Mouse (Mus musculus) spleen, adult 2 months (tissue): Measurements from ENCODE around the gene Btnl6. TPM values are rescaled to one million over a fixed set of nuclear protein-coding genes. Genes with fewer than 3 reads are reported as not detected.

Experiments used
- DNase-seq, 2 experiments: peaks; one replicate each; pipeline versions ENCODE4 v3.0.0 to v3.0.0-alpha.2; 2012 to 2021; ENCODE audit warnings: low spot score in 2 of 2, low read depth in 1 of 2
- H3K27ac ChIP-seq: fragments of 200-500 bp; 2 replicates; pipeline ENCODE4 v1.5.1; 2012; ENCODE audit warnings: low read length, inconsistent platforms; ENCODE audit not compliant: insufficient read depth
- H3K27me3 ChIP-seq: fragments of 200-500 bp; 2 replicates; pipeline ENCODE4 v1.6.1; 2012; ENCODE audit warnings: mild to moderate bottlenecking, moderate library complexity, low read length, inconsistent platforms; ENCODE audit not compliant: control insufficient read depth, insufficient read depth
- H3K36me3 ChIP-seq: fragments of 200-500 bp; 2 replicates; pipeline ENCODE4 v1.6.1; 2012; ENCODE audit warnings: mild to moderate bottlenecking, low read length, inconsistent platforms; ENCODE audit not compliant: control insufficient read depth, insufficient read depth
- H3K4me1 ChIP-seq: fragments of 200-500 bp; 2 replicates; pipeline ENCODE4 v1.6.1; 2011; ENCODE audit warnings: inconsistent platforms; ENCODE audit not compliant: control insufficient read depth, insufficient read depth, insufficient read length
- H3K4me3 ChIP-seq: fragments of 200-500 bp; 2 replicates; pipeline ENCODE4 v1.5.1; 2011; ENCODE audit warnings: mild to moderate bottlenecking, inconsistent platforms; ENCODE audit not compliant: insufficient read depth, insufficient read length; ENCODE audit errors: extremely low read depth
- CTCF ChIP-seq: fragments of 200-500 bp; IDR thresholded peaks from 2 replicates; pipeline ENCODE4 v1.5.1; 2011; ENCODE audit warnings: mild to moderate bottlenecking, inconsistent platforms; ENCODE audit not compliant: insufficient read depth, insufficient read length, insufficient replicate concordance; ENCODE audit errors: extremely low read depth
- POLR2A ChIP-seq: fragments of 200-500 bp; IDR thresholded peaks from 2 replicates; pipeline ENCODE4 v1.6.1; 2011; ENCODE audit warnings: low read depth, low read length, inconsistent platforms
- WGBS: fragments of 180-500 bp; shearing (Covaris S2); methylation state at CpG from one replicate; pipeline ENCODE4 v1.1.7; 2018; 5-methylcytosine and 5-hydroxymethylcytosine counted together
- polyA plus RNA-seq: library from polyadenylated mRNA; depleted of rRNA; stranded (reverse); fragments of >200 nt; gene quantifications from 2 replicates; pipeline ENCODE4 v1.2.3, GENCODE M21; 2012

The Btnl6 gene
- polyA plus RNA-seq, 1 experiment = 0.68 TPM

GRCm38 (mm10) chr17:34559895-34560294 is 42.7 kb upstream of the Btnl6 start:
- no peak overlapping the region for H3K27ac ChIP-seq
- WGBS = 53% methylated on average over 15 of the region's 15 CpGs
- no peak for TF ChIP-seq CTCF
- TF ChIP-seq POLR2A = no peak
- H3K4me3 ChIP-seq = no peak overlapping the region
- H3K4me1 ChIP-seq = peaks cover 2% of the 10 kb centered on the region; the same call in 1 of the 2 replicates
- no peaks in the 10 kb centered on the region for H3K36me3 ChIP-seq
- H3K27me3 ChIP-seq = no peaks in the 10 kb centered on the region
- DNase-seq = peak; percentile 24 to 26

- H3K27me3 ChIP-seq = no peaks in the 10 kb centered on the region
- peaks cover 2% of the 10 kb centered on the region; the same call in 1 of the 2 replicates for H3K4me1 ChIP-seq
- no peak for DNase-seq
- no peak for TF ChIP-seq POLR2A
- TF ChIP-seq CTCF = no peak
- no peak overlapping the region for H3K4me3 ChIP-seq
- WGBS = 86% methylated on average over 7 of the region's 7 CpGs
- H3K36me3 ChIP-seq = no peaks in the 10 kb centered on the region
- H3K27ac ChIP-seq = no peak overlapping the region
Measured at GRCm38 (mm10) chr17:34559116-34559515, 42.0 kb upstream of the Btnl6 start.

- Histone ChIP-seq H3K4me3 (no peak overlapping the region), H3K27ac (no peak overlapping the region), H3K27me3 (no peaks in the 10 kb centered on the region), H3K4me1 (peaks cover 2% of the 10 kb centered on the region; the same call in 1 of the 2 replicates), H3K36me3 (no peaks in the 10 kb centered on the region)
- DNase-seq = no peak
- WGBS = 87% methylated on average over 11 of the region's 11 CpGs
- TF ChIP-seq CTCF (no peak), POLR2A (no peak)
Measured at GRCm38 (mm10) chr17:34557411-34557810, 40.3 kb upstream of the Btnl6 start.

- DNase-seq = no peak
- no peak overlapping the region for H3K27ac ChIP-seq
- H3K4me1 ChIP-seq = peaks cover under 1% of the 10 kb centered on the region; the same call in 1 of the 2 replicates
- no peaks in the 10 kb centered on the region for H3K27me3 ChIP-seq
- TF ChIP-seq POLR2A = no peak
- no peak for TF ChIP-seq CTCF
- 73% methylated on average over 8 of the region's 8 CpGs for WGBS
- no peak overlapping the region for H3K4me3 ChIP-seq
- H3K36me3 ChIP-seq = no peaks in the 10 kb centered on the region
Measured at GRCm38 (mm10) chr17:34556406-34556805, 39.3 kb upstream of the Btnl6 start.

GRCm38 (mm10) chr17:34555483-34555882 is 38.3 kb upstream of the Btnl6 start:
- H3K36me3 ChIP-seq = no peaks in the 10 kb centered on the region
- H3K27me3 ChIP-seq = no peaks in the 10 kb centered on the region
- peak; percentile 53 to 78 for DNase-seq
- H3K4me1 ChIP-seq = no peaks in the 10 kb centered on the region
- no peak overlapping the region for H3K4me3 ChIP-seq
- 12% methylated on average over 5 of the region's 5 CpGs for WGBS
- H3K27ac ChIP-seq = no peak overlapping the region
- TF ChIP-seq POLR2A = no peak
- TF ChIP-seq CTCF = peak; percentile 83; the same call in 1 of the 2 replicates

GRCm38 (mm10) chr17:34549843-34550242 is 32.7 kb upstream of the Btnl6 start:
- no peak for TF ChIP-seq POLR2A
- no peak for TF ChIP-seq CTCF
- H3K4me1 ChIP-seq = no peaks in the 10 kb centered on the region
- no peak overlapping the region for H3K4me3 ChIP-seq
- 78% methylated on average over 2 of the region's 2 CpGs for WGBS
- no peaks in the 10 kb centered on the region for H3K27me3 ChIP-seq
- no peak for DNase-seq
- H3K36me3 ChIP-seq = no peaks in the 10 kb centered on the region
- H3K27ac ChIP-seq = no peak overlapping the region

- TF ChIP-seq CTCF = no peak
- TF ChIP-seq POLR2A = no peak
- H3K4me3 ChIP-seq = no peak overlapping the region
- H3K4me1 ChIP-seq = no peaks in the 10 kb centered on the region
- 74% methylated on average over 3 of the region's 3 CpGs for WGBS
- no peaks in the 10 kb centered on the region for H3K27me3 ChIP-seq
- no peak overlapping the region for H3K27ac ChIP-seq
- DNase-seq = no peak
- H3K36me3 ChIP-seq = no peaks in the 10 kb centered on the region
Measured at GRCm38 (mm10) chr17:34549156-34549555, 32.0 kb upstream of the Btnl6 start.

- H3K36me3 ChIP-seq = no peaks in the 10 kb centered on the region
- TF ChIP-seq CTCF (no peak), POLR2A (no peak)
- H3K27me3 ChIP-seq = no peaks in the 10 kb centered on the region
- no peak overlapping the region for H3K4me3 ChIP-seq
- H3K4me1 ChIP-seq = no peaks in the 10 kb centered on the region
- no peak overlapping the region for H3K27ac ChIP-seq
- no peak for DNase-seq
- WGBS = 88% methylated on average over 4 of the region's 4 CpGs
Measured at GRCm38 (mm10) chr17:34547601-34548000, 30.4 kb upstream of the Btnl6 start.
